Mouse (Mus musculus) kidney, embryonic 14.5 days (tissue): ENCODE measurements around the gene Syne1. TPM values are rescaled to one million over a fixed set of nuclear protein-coding genes. Genes with fewer than 3 reads are reported as not detected.

Source experiments
- ATAC-seq: fragments of 200-750 bp; cut with Nextera tagmentation; 2 replicates; pipeline ENCODE4 v1.8.0; 2017; ENCODE audit warnings: moderate number of reproducible peaks, mild to moderate bottlenecking, moderate TSS enrichment, moderate library complexity; ENCODE audit not compliant: low FRiP score, low TSS enrichment
- H3K27ac ChIP-seq: fragments of 300-500 bp; sonication (generic); 2 replicates; pipeline ENCODE4 v1.5.1; 2014; ENCODE audit warnings: low read depth, mild to moderate bottlenecking, low read length, moderate library complexity, mixed read lengths
- H3K27me3 ChIP-seq: fragments of 300-500 bp; sonication (generic); 2 replicates; pipeline ENCODE4 v1.6.1; 2014; ENCODE audit warnings: mild to moderate bottlenecking, low read length; ENCODE audit not compliant: control insufficient read depth, insufficient read depth
- H3K36me3 ChIP-seq: fragments of 300-500 bp; sonication (generic); 2 replicates; pipeline ENCODE4 v1.6.1; 2014; ENCODE audit warnings: low read length, mixed read lengths; ENCODE audit not compliant: control insufficient read depth, insufficient read depth
- H3K4me1 ChIP-seq: fragments of 300-500 bp; sonication (generic); 2 replicates; pipeline ENCODE4 v1.6.1; 2014; ENCODE audit warnings: low read length, mixed read lengths; ENCODE audit not compliant: control insufficient read depth, insufficient read depth
- H3K4me2 ChIP-seq: fragments of 300-500 bp; sonication (generic); replicated peaks from 2 replicates; pipeline ENCODE4 v1.6.1; 2014; ENCODE audit warnings: low read depth, mild to moderate bottlenecking, low read length
- H3K4me3 ChIP-seq: fragments of 300-500 bp; sonication (generic); 2 replicates; pipeline ENCODE4 v1.5.1; 2014; ENCODE audit warnings: mild to moderate bottlenecking, low read length
- H3K9ac ChIP-seq: fragments of 300-500 bp; sonication (generic); 2 replicates; pipeline ENCODE4 v1.6.1; 2014; ENCODE audit warnings: low read depth, mild to moderate bottlenecking, low read length, moderate library complexity
- H3K9me3 ChIP-seq: fragments of 300-500 bp; sonication (generic); 2 replicates; pipeline ENCODE4 v1.6.1; 2016; ENCODE audit warnings: low read length; ENCODE audit not compliant: control insufficient read depth
- WGBS: fragments of 180-500 bp; shearing (Covaris S2); extraction: QIAGEN DNeasy Blood & Tissue Kit; methylation state at CpG from one replicate; pipeline ENCODE4 v1.1.7; 2014; 5-methylcytosine and 5-hydroxymethylcytosine counted together
- polyA plus RNA-seq: library from polyadenylated mRNA; unstranded; fragments of >200 nt; fragmentation: Nextera tagmentation; extraction: Ambion mirVana; gene quantifications from 2 replicates; pipeline ENCODE4 v1.2.1, GENCODE M21; 2014

The Syne1 gene
- polyA plus RNA-seq, 1 experiment from 2014 or later, result 5.8 TPM

- no peaks in the 10 kb centered on the region for H3K36me3 ChIP-seq
- WGBS, result 43% methylated on average over 19 of the region's 19 CpGs
- ATAC-seq, result peak; percentile 85
- peak overlapping the region; percentile 76; the same call in 1 of the 2 replicates for H3K27ac ChIP-seq
- peak overlapping the region; percentile 18 for H3K9ac ChIP-seq
- no peaks in the 10 kb centered on the region for H3K4me1 ChIP-seq
- H3K27me3 ChIP-seq, result no peaks in the 10 kb centered on the region
- H3K9me3 ChIP-seq, result peaks cover 4% of the 10 kb centered on the region; the same call in 1 of the 2 replicates
- H3K4me3 ChIP-seq, result peak overlapping the region; percentile 22; the same call in 1 of the 2 replicates
- peak overlapping the region; percentile 19 for H3K4me2 ChIP-seq
Observed at GRCm38 (mm10) chr10:5288716-5289574, 262.3 kb downstream of the Syne1 start.

GRCm38 (mm10) chr10:5288262-5288661 lies 263.0 kb downstream of the Syne1 start:
- H3K9ac ChIP-seq, result no peak overlapping the region
- H3K4me3 ChIP-seq, result peak overlapping the region; percentile 22; the same call in 1 of the 2 replicates
- no peaks in the 10 kb centered on the region for H3K36me3 ChIP-seq
- H3K4me1 ChIP-seq, result no peaks in the 10 kb centered on the region
- no peaks in the 10 kb centered on the region for H3K27me3 ChIP-seq
- H3K27ac ChIP-seq, result no peak overlapping the region
- H3K4me2 ChIP-seq, result peak overlapping the region; percentile 6; the same call in 1 of the 2 replicates
- H3K9me3 ChIP-seq, result peaks cover 4% of the 10 kb centered on the region; the same call in 1 of the 2 replicates
- ATAC-seq, result no peak
- WGBS, result 74% methylated on average over 6 of the region's 6 CpGs

GRCm38 (mm10) chr10:5275769-5276168 lies 275.5 kb downstream of the Syne1 start:
- H3K27me3 ChIP-seq, result no peaks in the 10 kb centered on the region
- no peaks in the 10 kb centered on the region for H3K36me3 ChIP-seq
- 70% methylated on average over 5 of the region's 5 CpGs for WGBS
- ATAC-seq, result no peak
- H3K4me1 ChIP-seq, result no peaks in the 10 kb centered on the region
- no peaks in the 10 kb centered on the region for H3K9me3 ChIP-seq
- no peak overlapping the region for H3K4me2 ChIP-seq
- H3K4me3 ChIP-seq, result no peak overlapping the region
- no peak overlapping the region for H3K27ac ChIP-seq
- H3K9ac ChIP-seq, result no peak overlapping the region

- H3K9me3 ChIP-seq, result no peaks in the 10 kb centered on the region
- H3K36me3 ChIP-seq, result no peaks in the 10 kb centered on the region
- H3K27me3 ChIP-seq, result no peaks in the 10 kb centered on the region
- ATAC-seq, result no peak
- no peak overlapping the region for H3K27ac ChIP-seq
- H3K4me1 ChIP-seq, result no peaks in the 10 kb centered on the region
- WGBS, result 91% methylated on average over 2 of the region's 2 CpGs
- H3K4me3 ChIP-seq, result no peak overlapping the region
- no peak overlapping the region for H3K9ac ChIP-seq
- no peak overlapping the region for H3K4me2 ChIP-seq
Observed at GRCm38 (mm10) chr10:5270641-5271040, 280.6 kb downstream of the Syne1 start.

DNA sequence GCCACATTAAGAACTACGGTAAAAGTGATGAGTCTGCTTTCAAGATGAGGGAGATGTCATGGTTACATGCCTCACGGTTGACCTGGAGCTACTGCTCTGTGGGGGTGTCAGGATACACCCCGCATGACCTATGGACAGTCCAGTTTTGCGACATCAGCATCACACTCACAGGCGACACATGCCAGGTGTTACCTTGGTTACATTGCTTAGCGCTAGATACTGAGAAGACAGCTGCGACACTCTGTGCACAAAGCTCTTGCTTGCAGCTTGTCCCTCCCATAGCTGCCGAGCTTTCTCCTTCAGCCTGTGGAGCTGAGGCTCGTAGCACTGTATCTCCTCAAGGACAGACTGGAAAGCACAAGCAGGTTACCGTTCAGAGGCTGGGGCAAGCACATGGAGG lies 286.9 kb downstream of the Syne1 start:
- Histone ChIP-seq H3K27ac (no peak overlapping the region), H3K4me2 (no peak overlapping the region), H3K4me3 (no peak overlapping the region), H3K36me3 (no peaks in the 10 kb centered on the region), H3K4me1 (no peaks in the 10 kb centered on the region), H3K27me3 (no peaks in the 10 kb centered on the region), H3K9me3 (no peaks in the 10 kb centered on the region), H3K9ac (no peak overlapping the region)
- ATAC-seq, result peak; percentile 60; the same call in 1 of the 2 replicates
- 52% methylated on average over 10 of the region's 10 CpGs for WGBS

DNA sequence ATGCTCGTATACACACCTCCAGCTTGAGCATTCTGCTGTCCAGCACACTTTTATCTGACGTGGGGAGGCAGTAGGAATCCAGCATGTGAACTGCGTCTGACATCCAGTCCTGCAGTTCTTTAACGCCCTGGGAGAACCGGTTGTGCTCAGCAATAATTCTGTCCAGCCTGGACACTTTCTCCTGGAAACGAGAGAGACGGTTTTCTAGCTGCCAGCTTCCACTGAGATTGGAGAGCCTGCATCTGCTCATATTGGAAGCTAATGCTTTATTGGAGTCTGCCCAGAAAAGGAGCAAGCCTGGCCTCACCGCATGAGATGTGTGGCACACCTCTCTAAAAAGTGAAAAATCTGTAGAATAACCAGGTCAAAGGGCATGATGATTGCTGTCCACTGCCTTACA lies 288.6 kb downstream of the Syne1 start:
- Histone ChIP-seq H3K4me3 (no peak overlapping the region), H3K9me3 (0 out of 2 replicates have a peak, but pooled peaks cover 5% of the 10 kb centered on the region), H3K27ac (no peak overlapping the region), H3K36me3 (no peaks in the 10 kb centered on the region), H3K9ac (no peak overlapping the region), H3K4me1 (no peaks in the 10 kb centered on the region), H3K27me3 (no peaks in the 10 kb centered on the region), H3K4me2 (no peak overlapping the region)
- ATAC-seq, result no peak
- 52% methylated on average over 8 of the region's 8 CpGs for WGBS

- H3K4me3 ChIP-seq, result no peak overlapping the region
- H3K27me3 ChIP-seq, result no peaks in the 10 kb centered on the region
- ATAC-seq, result no peak
- H3K9ac ChIP-seq, result no peak overlapping the region
- H3K4me1 ChIP-seq, result 0 out of 2 replicates have a peak, but pooled peaks cover 3% of the 10 kb centered on the region
- H3K4me2 ChIP-seq, result no peak overlapping the region
- 0 out of 2 replicates have a peak, but pooled peaks cover 7% of the 10 kb centered on the region for H3K9me3 ChIP-seq
- H3K27ac ChIP-seq, result no peak overlapping the region
- no peaks in the 10 kb centered on the region for H3K36me3 ChIP-seq
Observed at GRCm38 (mm10) chr10:5256686-5257085, 294.6 kb downstream of the Syne1 start.

DNA sequence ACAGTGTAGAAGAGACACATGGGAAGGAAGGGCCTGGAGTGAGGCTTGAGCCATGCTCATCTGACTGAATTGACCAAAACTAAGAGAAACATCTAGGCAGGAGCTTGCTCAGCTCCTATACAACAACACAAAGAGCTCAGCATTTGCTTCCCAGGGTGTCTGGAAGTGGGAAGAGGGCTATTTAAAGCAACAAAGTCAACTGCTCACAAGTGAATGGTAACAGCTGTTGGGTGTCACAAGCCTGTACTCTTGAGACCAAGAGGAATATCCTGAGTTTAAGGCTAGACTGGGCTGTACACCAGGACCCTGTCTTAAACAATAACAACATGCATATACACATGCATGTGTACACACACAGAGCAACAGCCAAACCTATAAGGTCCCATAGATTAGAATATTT lies 297.5 kb downstream of the Syne1 start:
- Histone ChIP-seq H3K27ac (no peak overlapping the region), H3K27me3 (no peaks in the 10 kb centered on the region), H3K9ac (no peak overlapping the region), H3K4me2 (no peak overlapping the region), H3K9me3 (0 out of 2 replicates have a peak, but pooled peaks cover 7% of the 10 kb centered on the region), H3K4me3 (no peak overlapping the region), H3K36me3 (no peaks in the 10 kb centered on the region), H3K4me1 (0 out of 2 replicates have a peak, but pooled peaks cover 3% of the 10 kb centered on the region)
- no peak for ATAC-seq

DNA sequence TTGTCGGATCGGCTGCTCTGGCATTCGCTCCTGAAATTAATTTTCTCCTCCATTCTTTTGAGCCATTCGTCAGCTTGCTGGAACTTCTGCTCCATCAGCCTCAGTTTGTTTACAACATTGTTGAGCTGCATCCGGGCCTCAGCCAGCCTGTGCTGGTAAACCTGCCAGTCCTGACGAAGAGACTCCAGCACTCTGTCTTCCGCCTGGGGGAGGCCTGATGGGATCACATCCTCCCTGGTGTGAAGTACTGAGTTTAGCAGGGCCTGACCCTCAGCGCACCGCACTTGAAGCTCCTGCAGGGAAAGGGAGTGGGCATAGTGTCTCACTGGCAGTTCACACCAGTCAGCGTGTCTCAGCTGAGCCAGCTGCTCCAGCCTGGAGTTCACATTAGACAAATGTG lies 300.6 kb downstream of the Syne1 start:
- WGBS, result 43% methylated on average over 10 of the region's 10 CpGs
- 0 out of 2 replicates have a peak, but pooled peaks have one; percentile 47 for ATAC-seq
- no peak overlapping the region for H3K4me3 ChIP-seq

More for the DNA sequence above, 300.6 kb downstream of the Syne1 start:
- Histone ChIP-seq H3K4me2 (no peak overlapping the region), H3K9me3 (no peaks in the 10 kb centered on the region), H3K36me3 (no peaks in the 10 kb centered on the region), H3K4me1 (0 out of 2 replicates have a peak, but pooled peaks cover 3% of the 10 kb centered on the region), H3K9ac (no peak overlapping the region), H3K27me3 (no peaks in the 10 kb centered on the region), H3K27ac (no peak overlapping the region)
